Mouse (Mus musculus): ENCODE results near the gene Adgrg3. TPM values are rescaled to one million over a fixed set of nuclear protein-coding genes. Genes with fewer than 3 reads are reported as not detected.
A peak's percentile ranks its signal among the peaks of the same experiment; 100 is the strongest.

The Adgrg3 gene
- polyA plus RNA-seq, 1 experiment, result 9.9 TPM

- H3K4me3 ChIP-seq (ENCODE audit: insufficient read depth, low read depth, low read length), result peak overlapping the region; percentile 4; the same call in 1 of the 2 replicates
- H3K27ac ChIP-seq (ENCODE audit: insufficient read depth, low read depth, low read length), result peak overlapping the region; percentile 45
- H3K36me3 ChIP-seq (ENCODE audit: control insufficient read depth, insufficient read depth, low read length), result no peaks in the 10 kb centered on the region
- peaks cover 65% of the 10 kb centered on the region for H3K4me1 ChIP-seq (ENCODE audit: control insufficient read depth, insufficient read depth, low read length)
- H3K27me3 ChIP-seq (replicated peaks; ENCODE audit: control insufficient read depth, insufficient read depth, low read length), result no peaks in the 10 kb centered on the region
- 28% methylated on average over 5 of the region's 5 CpGs for WGBS
- no peak for TF ChIP-seq CTCF (conservative IDR thresholded peaks at IDR 0.05; ENCODE audit: insufficient read depth, insufficient read length, low read depth, low read length)
- TF ChIP-seq POLR2A (IDR thresholded peaks at IDR 0.05; ENCODE audit: low read depth, low read length), result no peak
- DNase-seq, result peak; percentile 66
These were observed 30.8 kb upstream of the Adgrg3 start for GRCm38 (mm10) chr8:94986676-94987075.

DNA sequence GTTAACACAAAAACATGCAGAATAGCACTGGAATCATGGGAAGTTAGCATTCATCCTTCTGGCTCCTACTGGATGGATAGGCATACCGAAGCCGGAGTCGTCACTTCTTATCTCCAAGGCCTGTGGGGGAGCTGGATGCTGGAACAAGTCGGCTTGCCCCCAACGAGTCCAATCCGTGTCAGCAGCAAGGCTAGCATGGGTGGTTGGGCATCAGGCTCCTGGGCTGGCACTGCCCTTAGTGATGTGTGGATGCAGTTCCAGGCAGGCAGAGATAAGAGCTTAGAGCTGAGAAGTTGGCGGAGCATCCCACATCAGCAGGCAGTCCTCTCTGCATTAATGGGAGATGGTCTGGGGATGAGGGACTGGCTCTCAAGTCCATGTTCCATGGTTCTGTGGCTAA is 29.9 kb upstream of the Adgrg3 start:
- H3K27me3 ChIP-seq (replicated peaks; ENCODE audit: control insufficient read depth, insufficient read depth, low read length), result no peaks in the 10 kb centered on the region
- no peaks in the 10 kb centered on the region for H3K36me3 ChIP-seq (ENCODE audit: control insufficient read depth, insufficient read depth, low read length)
- no peak overlapping the region for H3K4me3 ChIP-seq (ENCODE audit: insufficient read depth, low read depth, low read length)
- H3K27ac ChIP-seq (ENCODE audit: insufficient read depth, low read depth, low read length), result peak overlapping the region; percentile 21; the same call in 1 of the 2 replicates
- no peak for DNase-seq
- TF ChIP-seq POLR2A (IDR thresholded peaks at IDR 0.05; ENCODE audit: low read depth, low read length) (no peak), CTCF (conservative IDR thresholded peaks at IDR 0.05; ENCODE audit: insufficient read depth, insufficient read length, low read depth, low read length) (no peak)
- WGBS, result 53% methylated on average over 7 of the region's 7 CpGs
- peaks cover 71% of the 10 kb centered on the region for H3K4me1 ChIP-seq (ENCODE audit: control insufficient read depth, insufficient read depth, low read length)

GRCm38 (mm10) chr8:94988619-94989018 is 28.9 kb upstream of the Adgrg3 start:
- Histone ChIP-seq H3K4me1 (ENCODE audit: control insufficient read depth, insufficient read depth, low read length) (peaks cover 72% of the 10 kb centered on the region), H3K36me3 (ENCODE audit: control insufficient read depth, insufficient read depth, low read length) (no peaks in the 10 kb centered on the region), H3K27me3 (replicated peaks; ENCODE audit: control insufficient read depth, insufficient read depth, low read length) (no peaks in the 10 kb centered on the region), H3K4me3 (ENCODE audit: insufficient read depth, low read depth, low read length) (no peak overlapping the region), H3K27ac (ENCODE audit: insufficient read depth, low read depth, low read length) (peak overlapping the region; percentile 53)
- no peak for TF ChIP-seq CTCF (conservative IDR thresholded peaks at IDR 0.05; ENCODE audit: insufficient read depth, insufficient read length, low read depth, low read length)
- no peak for TF ChIP-seq POLR2A (IDR thresholded peaks at IDR 0.05; ENCODE audit: low read depth, low read length)
- no peak for DNase-seq
- 28% methylated on average over 6 of the region's 6 CpGs for WGBS

GRCm38 (mm10) chr8:94989711-94990110 is 27.8 kb upstream of the Adgrg3 start:
- Histone ChIP-seq H3K4me3 (ENCODE audit: insufficient read depth, low read depth, low read length) (no peak overlapping the region), H3K27me3 (replicated peaks; ENCODE audit: control insufficient read depth, insufficient read depth, low read length) (no peaks in the 10 kb centered on the region), H3K27ac (ENCODE audit: insufficient read depth, low read depth, low read length) (peak overlapping the region; percentile 46; the same call in 1 of the 2 replicates), H3K36me3 (ENCODE audit: control insufficient read depth, insufficient read depth, low read length) (no peaks in the 10 kb centered on the region), H3K4me1 (ENCODE audit: control insufficient read depth, insufficient read depth, low read length) (peaks cover 75% of the 10 kb centered on the region)
- TF ChIP-seq POLR2A (IDR thresholded peaks at IDR 0.05; ENCODE audit: low read depth, low read length) (no peak), CTCF (conservative IDR thresholded peaks at IDR 0.05; ENCODE audit: insufficient read depth, insufficient read length, low read depth, low read length) (no peak)
- WGBS, result 32% methylated on average over 4 of the region's 4 CpGs
- peak; percentile 68 for DNase-seq

DNA sequence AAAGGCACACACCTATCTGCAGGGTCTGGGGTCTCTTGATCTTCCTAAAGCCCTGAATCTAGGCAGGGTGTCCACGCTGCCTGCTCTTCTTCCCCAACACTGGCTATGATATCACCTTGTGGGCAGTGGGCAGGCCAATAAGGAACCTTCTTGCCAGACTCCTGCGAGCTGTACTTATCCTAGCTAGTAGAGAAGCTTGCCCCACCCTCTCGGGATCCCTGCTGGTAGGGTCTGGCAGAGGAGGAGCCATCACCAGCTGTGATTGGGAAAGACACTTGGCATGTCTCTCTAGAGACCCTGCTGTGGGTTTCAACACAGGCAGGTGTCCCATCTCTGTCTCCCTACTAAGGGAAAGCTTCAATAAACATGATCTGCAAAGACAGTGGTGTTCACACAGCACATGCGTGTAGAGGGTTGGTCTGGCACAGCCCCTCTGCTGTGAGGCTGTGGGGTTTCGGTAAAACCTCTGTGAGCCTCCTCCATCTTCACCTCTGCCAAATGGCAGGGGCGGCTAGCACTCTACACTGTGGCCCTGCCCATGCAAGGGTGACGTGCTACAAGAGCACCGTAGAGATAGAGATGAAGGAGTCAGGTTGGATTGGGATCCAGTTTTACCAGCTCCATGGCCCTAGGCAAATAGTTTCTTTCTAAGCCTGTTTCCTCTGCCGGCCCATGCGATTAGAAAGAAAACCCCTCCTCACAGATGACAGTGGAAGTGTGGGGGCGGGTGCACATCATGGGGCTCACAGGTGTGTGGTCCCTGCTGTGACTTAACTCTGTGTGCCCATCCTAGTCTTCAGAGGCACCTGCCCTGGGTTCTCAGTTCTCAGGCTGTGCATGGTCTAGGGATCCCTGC is 26.7 kb upstream of the Adgrg3 start:
- TF ChIP-seq CTCF (conservative IDR thresholded peaks at IDR 0.05; ENCODE audit: insufficient read depth, insufficient read length, low read depth, low read length), result no peak
- Histone ChIP-seq H3K36me3 (ENCODE audit: control insufficient read depth, insufficient read depth, low read length) (no peaks in the 10 kb centered on the region), H3K4me1 (ENCODE audit: control insufficient read depth, insufficient read depth, low read length) (peaks cover 80% of the 10 kb centered on the region), H3K27ac (ENCODE audit: insufficient read depth, low read depth, low read length) (peak overlapping the region; percentile 34), H3K27me3 (replicated peaks; ENCODE audit: control insufficient read depth, insufficient read depth, low read length) (no peaks in the 10 kb centered on the region), H3K4me3 (ENCODE audit: insufficient read depth, low read depth, low read length) (no peak overlapping the region)
- WGBS, result 68% methylated on average over 11 of the region's 11 CpGs
- no peak for DNase-seq

DNA sequence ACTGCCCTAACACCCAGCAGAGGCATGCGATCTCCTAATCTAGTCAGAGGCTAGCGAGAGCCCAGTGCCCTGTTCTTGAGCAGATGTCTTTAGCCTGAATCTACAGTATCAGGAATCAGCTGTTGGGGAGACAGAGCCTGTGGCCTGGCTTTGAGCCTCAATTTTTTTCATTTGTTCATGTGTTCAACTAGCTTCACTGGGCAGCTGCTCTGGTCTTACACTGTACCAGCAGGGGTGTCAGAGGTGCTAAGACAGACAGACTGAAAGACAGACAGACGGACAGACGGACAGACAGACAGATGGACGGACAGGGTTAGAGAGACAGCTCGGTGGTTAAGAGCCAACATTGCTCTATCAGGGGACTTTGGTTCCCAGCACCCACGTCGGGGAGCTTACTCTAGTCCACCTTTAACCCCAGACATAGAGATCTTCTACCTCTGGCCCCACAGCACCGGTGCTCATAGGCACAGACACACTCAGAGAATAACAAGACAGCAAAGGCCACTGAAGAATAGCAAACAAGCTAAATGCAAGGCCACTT is 26.0 kb upstream of the Adgrg3 start:
- TF ChIP-seq CTCF (conservative IDR thresholded peaks at IDR 0.05; ENCODE audit: insufficient read depth, insufficient read length, low read depth, low read length), result no peak
- no peak for TF ChIP-seq POLR2A (IDR thresholded peaks at IDR 0.05; ENCODE audit: low read depth, low read length)
- WGBS, result 55% methylated on average over 9 of the region's 9 CpGs
- H3K36me3 ChIP-seq (ENCODE audit: control insufficient read depth, insufficient read depth, low read length), result no peaks in the 10 kb centered on the region
- H3K4me3 ChIP-seq (ENCODE audit: insufficient read depth, low read depth, low read length), result no peak overlapping the region
- no peak for DNase-seq
- peak overlapping the region; percentile 34 for H3K27ac ChIP-seq (ENCODE audit: insufficient read depth, low read depth, low read length)
- H3K27me3 ChIP-seq (replicated peaks; ENCODE audit: control insufficient read depth, insufficient read depth, low read length), result no peaks in the 10 kb centered on the region
- peaks cover 80% of the 10 kb centered on the region for H3K4me1 ChIP-seq (ENCODE audit: control insufficient read depth, insufficient read depth, low read length)

GRCm38 (mm10) chr8:94992010-94992409 is 25.5 kb upstream of the Adgrg3 start:
- H3K4me1 ChIP-seq (ENCODE audit: control insufficient read depth, insufficient read depth, low read length), result peaks cover 82% of the 10 kb centered on the region
- H3K27ac ChIP-seq (ENCODE audit: insufficient read depth, low read depth, low read length), result peak overlapping the region; percentile 34
- H3K27me3 ChIP-seq (replicated peaks; ENCODE audit: control insufficient read depth, insufficient read depth, low read length), result no peaks in the 10 kb centered on the region
- no peak for TF ChIP-seq CTCF (conservative IDR thresholded peaks at IDR 0.05; ENCODE audit: insufficient read depth, insufficient read length, low read depth, low read length)
- TF ChIP-seq POLR2A (IDR thresholded peaks at IDR 0.05; ENCODE audit: low read depth, low read length), result no peak
- 71% methylated on average over 4 of the region's 4 CpGs for WGBS
- no peak for DNase-seq
- H3K4me3 ChIP-seq (ENCODE audit: insufficient read depth, low read depth, low read length), result no peak overlapping the region
- H3K36me3 ChIP-seq (ENCODE audit: control insufficient read depth, insufficient read depth, low read length), result no peaks in the 10 kb centered on the region

Measured in kidney, adult 2 months (tissue).